Mouse (Mus musculus) midbrain, embryonic 16.5 days (tissue): ENCODE results near the gene Rtn3. TPM values are rescaled to one million over a fixed set of nuclear protein-coding genes. Genes with fewer than 3 reads are reported as not detected.
"Not testable (repeated sequence)": the region's sequence is repeated elsewhere in the genome, so short reads cannot be mapped to it uniquely, and the experiment has no call there.

Source experiments
- ATAC-seq: fragments of 200-750 bp; cut with Nextera tagmentation; 2 replicates; pipeline ENCODE4 v1.8.0; 2017; ENCODE audit warnings: moderate TSS enrichment
- H3K27ac ChIP-seq: fragments of 300-500 bp; sonication (generic); 2 replicates; pipeline ENCODE4 v1.5.1; 2014; ENCODE audit warnings: mild to moderate bottlenecking, low read length, mixed read lengths
- H3K27me3 ChIP-seq: fragments of 300-500 bp; sonication (generic); 2 replicates; pipeline ENCODE4 v1.6.1; 2014; ENCODE audit warnings: low read depth, low read length, mixed read lengths; ENCODE audit not compliant: control insufficient read depth, insufficient read depth
- H3K36me3 ChIP-seq: fragments of 300-500 bp; sonication (generic); 2 replicates; pipeline ENCODE4 v1.6.1; 2014; ENCODE audit warnings: mild to moderate bottlenecking, low read length, moderate library complexity, mixed read lengths; ENCODE audit not compliant: control insufficient read depth, insufficient read depth
- H3K4me1 ChIP-seq: fragments of 300-500 bp; sonication (generic); 2 replicates; pipeline ENCODE4 v1.6.1; 2014; ENCODE audit warnings: mild to moderate bottlenecking, low read length, mixed read lengths; ENCODE audit not compliant: control insufficient read depth, insufficient read depth
- H3K4me2 ChIP-seq: fragments of 300-500 bp; sonication (generic); 2 replicates; pipeline ENCODE4 v1.6.1; 2014; ENCODE audit warnings: mild to moderate bottlenecking, low read length, mixed read lengths
- H3K4me3 ChIP-seq: fragments of 300-500 bp; sonication (generic); 2 replicates; pipeline ENCODE4 v1.5.1; 2014; ENCODE audit warnings: low read depth, mild to moderate bottlenecking, low read length, moderate library complexity, mixed read lengths
- H3K9ac ChIP-seq: fragments of 300-500 bp; sonication (generic); 2 replicates; pipeline ENCODE4 v1.6.1; 2014; ENCODE audit warnings: low read depth, low read length, mixed read lengths
- H3K9me3 ChIP-seq: fragments of 300-500 bp; sonication (generic); replicated peaks from 2 replicates; pipeline ENCODE4 v1.6.1; 2014; ENCODE audit warnings: mild to moderate bottlenecking, low read length, mixed read lengths; ENCODE audit not compliant: control insufficient read depth, poor library complexity, severe bottlenecking
- WGBS: fragments of 180-500 bp; shearing (Covaris S2); extraction: QIAGEN DNeasy Blood & Tissue Kit; methylation state at CpG from one replicate; pipeline ENCODE4 v1.1.7; 2014; 5-methylcytosine and 5-hydroxymethylcytosine counted together
- polyA plus RNA-seq: library from polyadenylated mRNA; unstranded; fragments of >200 nt; fragmentation: Nextera tagmentation; extraction: Ambion mirVana; gene quantifications from 2 replicates; pipeline ENCODE4 v1.2.1, GENCODE M21; 2015

Gene Rtn3
- polyA plus RNA-seq, 1 experiment from 2014 or later: 682 TPM

DNA sequence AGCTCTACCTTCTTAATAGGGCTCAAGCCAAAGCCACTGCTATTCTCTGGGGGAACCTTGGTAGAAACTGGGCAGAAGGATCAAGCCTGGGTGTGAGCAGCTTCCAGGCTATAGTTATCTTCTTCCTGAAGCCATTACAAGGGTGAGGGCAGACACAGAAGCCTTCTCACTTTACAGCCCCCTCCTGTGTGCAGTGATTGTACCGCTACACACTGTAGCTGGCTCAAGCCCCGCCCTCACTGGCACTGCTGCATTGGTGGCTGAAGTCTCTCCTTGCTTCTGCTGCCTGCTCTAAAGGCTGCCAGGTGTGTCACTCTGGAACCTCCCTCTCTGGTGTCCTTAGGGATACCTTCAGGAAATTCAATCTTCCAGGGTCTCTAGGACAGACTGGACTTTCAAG lies 70.7 kb downstream of the Rtn3 start:
- Histone ChIP-seq H3K36me3 (no peaks in the 10 kb centered on the region), H3K27me3 (no peaks in the 10 kb centered on the region), H3K9me3 (no peaks in the 10 kb centered on the region), H3K4me2 (no peak overlapping the region), H3K4me1 (peaks cover 11% of the 10 kb centered on the region), H3K4me3 (no peak overlapping the region), H3K9ac (no peak overlapping the region), H3K27ac (no peak overlapping the region)
- 61% methylated on average over 2 of the region's 2 CpGs for WGBS
- no peak for ATAC-seq

DNA sequence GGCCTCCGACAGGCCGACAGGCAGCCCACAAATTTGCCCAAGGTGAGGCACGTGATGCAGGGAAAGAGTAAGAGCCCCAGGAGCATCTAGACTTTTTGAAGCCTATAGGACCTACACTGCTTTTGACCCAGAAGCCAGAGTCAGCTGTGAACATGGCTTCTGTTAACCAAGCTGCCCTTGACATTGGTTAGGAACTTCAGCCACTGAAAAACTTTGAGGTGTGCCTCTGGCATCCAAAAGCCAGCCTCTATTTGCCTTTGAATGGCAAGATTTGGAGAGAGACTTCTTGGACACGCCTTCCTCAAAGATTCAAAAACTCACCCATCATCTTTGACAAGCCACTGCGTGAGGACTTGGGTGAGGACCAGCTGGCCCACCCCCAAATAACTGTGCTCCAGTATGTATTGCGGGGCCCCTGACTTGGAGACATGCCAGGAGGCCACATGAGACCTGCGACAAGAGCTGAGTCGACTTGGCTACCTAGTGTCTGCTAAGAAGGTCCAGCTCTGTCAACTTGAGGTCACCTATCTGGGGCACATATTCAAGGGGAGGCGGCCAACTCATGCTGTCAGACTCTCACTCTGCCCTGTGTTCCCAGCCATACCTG lies 78.4 kb downstream of the Rtn3 start:
- Histone ChIP-seq H3K27me3 (no peaks in the 10 kb centered on the region), H3K4me2 (no peak overlapping the region), H3K4me3 (no peak overlapping the region), H3K9me3 (no peaks in the 10 kb centered on the region), H3K27ac (no peak overlapping the region), H3K4me1 (no peaks in the 10 kb centered on the region), H3K36me3 (no peaks in the 10 kb centered on the region), H3K9ac (no peak overlapping the region)
- WGBS: 79% methylated on average over 9 of the region's 9 CpGs
- ATAC-seq: no peak

DNA sequence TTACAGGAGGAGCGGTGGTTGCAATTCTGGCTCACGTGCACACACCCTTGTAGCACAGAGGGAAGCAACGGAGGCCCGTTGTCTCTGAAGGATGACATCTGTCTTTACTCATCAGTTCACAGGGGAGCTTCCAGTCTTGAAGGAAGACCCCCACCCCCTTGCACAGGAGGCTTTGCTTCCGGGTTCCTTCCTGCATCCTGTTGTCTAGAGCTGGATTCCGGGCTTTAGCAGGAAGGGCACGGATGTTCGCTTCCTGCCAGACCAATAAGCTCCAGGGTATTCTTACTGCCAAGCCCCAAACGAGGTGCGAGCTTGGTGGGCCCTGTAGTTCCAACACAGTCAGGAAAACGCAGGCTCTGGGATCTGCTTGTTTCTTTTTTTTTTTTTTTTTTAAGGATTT lies 82.4 kb downstream of the Rtn3 start:
- H3K4me2 ChIP-seq: no peak overlapping the region
- no peaks in the 10 kb centered on the region for H3K4me1 ChIP-seq
- no peak for ATAC-seq
- 0 out of 2 replicates have a peak, but pooled peaks cover 3% of the 10 kb centered on the region for H3K9me3 ChIP-seq
- H3K4me3 ChIP-seq: no peak overlapping the region
- no peaks in the 10 kb centered on the region for H3K27me3 ChIP-seq
- H3K9ac ChIP-seq: no peak overlapping the region
- H3K36me3 ChIP-seq: no peaks in the 10 kb centered on the region
- no peak overlapping the region for H3K27ac ChIP-seq
- 85% methylated on average over 11 of the region's 11 CpGs for WGBS

DNA sequence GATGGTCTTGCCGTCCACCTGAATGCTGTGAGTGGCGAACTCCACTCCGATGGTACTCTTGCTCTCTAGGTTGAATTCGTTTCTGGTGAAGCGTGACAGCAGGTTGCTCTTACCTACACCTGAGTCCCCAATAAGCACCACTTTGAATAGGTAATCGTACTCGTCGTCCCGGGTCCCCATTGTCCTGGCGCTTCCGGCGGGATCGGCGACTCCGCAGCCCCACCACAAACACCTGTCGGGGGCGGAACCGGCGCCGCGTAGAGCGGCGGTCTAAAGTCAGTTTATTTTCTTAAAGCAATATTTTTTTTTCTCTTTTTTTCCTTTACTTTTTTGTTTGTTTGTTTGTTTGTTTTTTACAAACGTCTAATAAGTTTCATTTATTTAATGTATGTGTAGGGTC lies 84.2 kb downstream of the Rtn3 start:
- H3K9me3 ChIP-seq, H3K4me2 ChIP-seq, H3K27me3 ChIP-seq, H3K4me3 ChIP-seq, ATAC-seq, H3K4me1 ChIP-seq, H3K27ac ChIP-seq, H3K9ac ChIP-seq, H3K36me3 ChIP-seq: not testable (repeated sequence)
- 41% methylated on average over 24 of the region's 24 CpGs for WGBS

DNA sequence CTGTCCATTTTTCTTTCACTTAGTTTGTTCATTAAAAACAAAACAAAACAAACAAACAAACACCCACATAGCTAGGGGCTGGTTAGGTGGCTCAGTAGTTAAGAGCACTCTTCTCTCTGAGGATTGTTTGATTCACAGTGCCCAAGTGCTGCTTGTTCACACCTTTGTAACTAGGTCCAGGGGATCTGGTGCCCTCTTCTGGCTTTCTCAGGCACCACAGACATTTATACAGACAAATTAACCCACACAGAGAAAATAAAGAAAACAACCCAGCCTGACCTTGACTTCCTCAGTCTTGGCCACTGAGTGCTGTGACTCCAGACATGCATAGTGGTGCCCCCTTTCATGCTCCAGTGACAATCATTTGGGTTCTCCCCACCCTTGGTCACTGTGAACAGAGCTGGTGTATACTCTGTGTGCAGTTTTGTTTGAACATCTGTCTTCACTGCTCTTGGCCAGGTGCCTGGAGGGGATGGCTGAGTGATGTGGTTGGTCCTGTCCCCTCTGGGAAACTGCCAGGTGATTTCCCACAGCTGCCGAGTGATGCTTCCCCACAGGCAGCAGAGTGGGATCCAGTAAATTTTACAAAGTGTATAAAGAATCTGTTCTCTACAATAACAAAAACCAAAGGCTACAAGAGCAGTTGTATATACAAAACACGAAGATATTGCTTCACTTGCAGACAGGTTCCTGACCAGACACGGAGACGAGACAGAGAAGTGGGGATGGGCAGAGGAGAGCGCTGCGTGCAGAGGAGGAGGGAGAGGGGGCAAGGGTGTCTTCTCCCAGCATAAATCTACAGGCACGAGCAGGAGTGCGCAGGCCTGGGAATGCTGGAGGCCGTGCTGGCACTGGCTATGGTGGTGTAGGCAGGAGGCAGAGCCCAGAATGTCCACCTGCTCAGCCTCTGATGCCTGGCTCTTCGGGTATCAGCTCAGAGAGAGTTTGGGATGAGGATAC lies 85.9 kb downstream of the Rtn3 start:
- ATAC-seq, H3K36me3 ChIP-seq, H3K9me3 ChIP-seq, H3K27ac ChIP-seq, H3K4me3 ChIP-seq, H3K4me1 ChIP-seq, H3K4me2 ChIP-seq, H3K27me3 ChIP-seq, H3K9ac ChIP-seq: not testable (repeated sequence)
- WGBS: 73% methylated on average over 9 of the region's 10 CpGs

DNA sequence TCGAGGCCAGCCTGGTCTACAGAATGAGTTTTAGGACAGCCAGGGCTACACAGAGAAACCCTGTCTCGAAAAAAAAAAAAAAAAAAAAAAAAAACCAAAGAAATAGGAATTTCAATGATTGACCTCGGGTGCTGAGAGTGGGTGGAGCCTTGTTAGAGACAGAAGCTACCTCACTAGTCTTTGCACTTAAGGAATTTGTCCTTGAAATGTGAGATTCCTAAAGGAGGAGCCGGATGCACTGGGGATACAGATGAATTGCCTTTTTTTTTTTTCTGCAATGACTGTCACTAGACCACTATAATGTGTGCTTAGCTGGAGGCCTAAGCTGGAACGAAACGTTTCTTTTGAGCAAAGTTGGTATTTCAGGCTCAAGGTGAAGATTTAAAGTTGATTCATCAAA lies 94.6 kb downstream of the Rtn3 start:
- Histone ChIP-seq H3K9ac (no peak overlapping the region), H3K4me2 (no peak overlapping the region), H3K4me3 (no peak overlapping the region), H3K27ac (no peak overlapping the region), H3K36me3 (no peaks in the 10 kb centered on the region), H3K4me1 (peaks cover 8% of the 10 kb centered on the region), H3K27me3 (no peaks in the 10 kb centered on the region), H3K9me3 (no peaks in the 10 kb centered on the region)
- WGBS: 87% methylated on average over 6 of the region's 6 CpGs
- no peak for ATAC-seq

DNA sequence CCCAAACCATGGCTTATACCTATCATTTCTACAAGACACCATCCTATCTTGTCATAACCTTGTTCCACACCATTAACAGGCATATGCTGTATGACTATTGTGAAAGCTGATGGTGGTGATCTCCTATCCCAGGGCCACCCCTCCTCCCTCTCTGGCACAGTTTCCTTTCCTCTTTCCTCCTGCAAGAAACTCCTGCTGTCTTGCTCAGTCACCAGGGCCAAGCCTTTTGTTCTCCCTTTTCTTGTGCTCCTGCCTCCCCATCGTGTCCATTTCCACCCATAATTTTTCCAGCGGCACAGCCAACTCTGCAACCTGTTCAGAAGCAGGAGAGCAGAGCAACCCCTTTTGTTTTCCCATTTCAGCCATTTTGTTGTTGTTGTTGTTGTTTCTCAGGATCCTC lies 97.0 kb downstream of the Rtn3 start:
- Histone ChIP-seq H3K4me1 (peaks cover 16% of the 10 kb centered on the region), H3K4me2 (no peak overlapping the region), H3K9ac (no peak overlapping the region), H3K27ac (no peak overlapping the region), H3K9me3 (no peaks in the 10 kb centered on the region), H3K27me3 (no peaks in the 10 kb centered on the region), H3K4me3 (no peak overlapping the region), H3K36me3 (no peaks in the 10 kb centered on the region)
- 36% methylated on average over 2 of the region's 2 CpGs for WGBS
- no peak for ATAC-seq

DNA sequence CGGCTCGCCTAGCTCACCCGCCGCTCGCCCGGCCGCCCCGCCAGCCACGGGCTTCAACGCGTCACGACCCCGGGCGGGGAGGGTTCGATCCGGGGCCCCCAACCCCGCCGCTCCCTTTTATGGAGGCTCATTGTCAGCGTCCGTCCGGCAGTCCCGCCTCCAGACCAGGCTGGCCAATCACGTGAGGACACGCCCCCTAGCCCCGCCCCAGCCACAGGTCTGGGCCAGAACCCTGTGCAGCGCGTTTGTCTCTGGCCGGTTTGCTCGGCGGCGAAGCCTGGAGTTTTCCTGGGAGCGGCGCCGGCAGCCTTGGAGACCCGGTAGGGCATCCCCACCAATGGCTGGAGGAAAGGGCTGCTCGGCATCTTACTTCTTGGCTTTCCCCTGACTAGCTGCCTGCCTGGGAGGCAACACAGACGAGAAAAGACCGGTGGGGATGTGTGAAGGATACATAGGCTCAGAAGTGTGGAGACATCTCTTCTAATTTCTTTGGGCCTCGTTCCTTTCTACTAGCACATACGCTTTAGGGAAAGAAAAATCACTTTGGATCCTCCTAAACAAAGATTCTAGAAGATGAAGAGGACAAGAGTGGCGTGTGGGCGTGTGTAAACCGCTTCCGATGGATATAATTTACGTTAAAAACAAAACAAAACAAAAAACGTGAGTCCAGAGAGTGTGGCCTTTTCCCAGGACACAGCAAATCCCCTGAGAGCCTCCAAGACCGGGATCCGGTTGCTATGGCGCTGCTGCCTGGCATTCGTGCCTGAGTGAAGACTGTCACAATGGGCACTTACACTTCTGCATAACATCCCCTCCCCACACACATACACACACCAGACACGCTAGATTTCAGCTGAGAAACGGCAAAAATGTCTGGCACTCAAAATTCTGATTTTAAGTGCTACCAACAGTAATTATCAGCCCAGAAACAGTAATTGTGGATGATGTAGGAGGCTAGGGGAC lies 99.9 kb downstream of the Rtn3 start, which contains the start of gene Spindoc:
Gene Spindoc, minus strand, starts transcription at position 92 of the 963 bp plus-strand sequence.
- Histone ChIP-seq H3K9ac (peak within 1 kb of the TSS; percentile 97), H3K4me1 (peaks cover 34% of the 10 kb centered on the region), H3K4me3 (peak within 1 kb of the TSS; percentile 94), H3K9me3 (no peaks in the 10 kb centered on the region), H3K4me2 (peak within 1 kb of the TSS; percentile 86), H3K36me3 (no peaks in the 10 kb centered on the region), H3K27me3 (no peaks in the 10 kb centered on the region), H3K27ac (peak within 1 kb of the TSS; percentile 94)
- WGBS: under 1% methylated on average over 43 of the region's 52 CpGs
- peak; percentile 98 for ATAC-seq
